Mouse (Mus musculus) G1E (cell line): ENCODE measurements around the gene Spata5.

ENCODE experiments used
- CTCF ChIP-seq: IDR thresholded peaks from 2 replicates; pipeline ENCODE4 v1.5.1; 2012; ENCODE audit warnings: low read depth, low read length, inconsistent platforms, mixed read lengths
- GATA1 ChIP-seq: IDR thresholded peaks from 2 replicates; pipeline ENCODE4 v1.6.1; 2012; ENCODE audit warnings: borderline replicate concordance, low read length, inconsistent platforms, mixed read lengths
- POLR2AphosphoS5 ChIP-seq: IDR thresholded peaks from 2 replicates; pipeline ENCODE4 v1.6.1; 2012; ENCODE audit warnings: low read depth, low read length, inconsistent platforms; ENCODE audit not compliant: insufficient replicate concordance
- TAL1 ChIP-seq: conservative IDR thresholded peaks from 2 replicates; pipeline ENCODE4 v1.6.1; 2012; ENCODE audit warnings: low read depth, low read length, inconsistent platforms, mixed read lengths

GRCm38 (mm10) chr3:37420072-37420471 lies 376 bp downstream of the Spata5 start, which contains the start of gene Nudt6:
- no peak for TF ChIP-seq CTCF
- TF ChIP-seq TAL1 = no peak
- no peak for TF ChIP-seq GATA1
- no peak for TF ChIP-seq POLR2AphosphoS5
